Mouse (Mus musculus) layer of hippocampus, adult 2 months (tissue): ENCODE results near the gene Hadha. TPM values are rescaled to one million over a fixed set of nuclear protein-coding genes. Genes with fewer than 3 reads are reported as not detected.

Experiments used
- DNase-seq, 2 experiments: peaks; one replicate each; pipeline ENCODE4 v3.0.0; 2022; ENCODE audit warnings: low spot score in 2 of 2
- H3K27ac ChIP-seq: fragments of 200-600 bp; 2 replicates; pipeline ENCODE4 v1.8.1; 2022
- H3K4me3 ChIP-seq: fragments of 200-600 bp; 2 replicates; pipeline ENCODE4 v1.8.1; 2022; ENCODE audit warnings: mild to moderate bottlenecking
- CTCF ChIP-seq: fragments of 200-600 bp; conservative IDR thresholded peaks from 2 replicates; pipeline ENCODE4 v1.8.1; 2022; ENCODE audit warnings: antibody characterized with exemption, mild to moderate bottlenecking, moderate library complexity
- long read RNA-seq, 2 experiments: library from polyadenylated mRNA; stranded (forward); transcript quantifications; one replicate each; pipeline ENCODE4 v2.0.0; 2021; ENCODE audit warnings: borderline mapping rate in 2 of 2
- total RNA-seq, 2 experiments: library from RNA; stranded (reverse); gene quantifications; 2 replicates each; pipeline ENCODE4 v1.2.3; 2021

Hadha gene
- total RNA-seq, result 10 to 100 TPM; 77.8 to 80.9 TPM
- long read RNA-seq, experiment 1, full-length matches to known transcripts, result 38 of 44 reads
- long read RNA-seq, experiment 1, partial matches to known transcripts, result 4 of 44 reads
- long read RNA-seq, experiment 1, other reads (novel, unspliced or antisense), result 2 of 44 reads
- long read RNA-seq, experiment 2, full-length matches to known transcripts, result 46 of 57 reads
- long read RNA-seq, experiment 2, partial matches to known transcripts, result 8 of 57 reads
- long read RNA-seq, experiment 2, other reads (novel, unspliced or antisense), result 3 of 57 reads

GRCm38 (mm10) chr5:30154474-30155394 lies at the start of gene Hadha, which contains the start of gene Hadhb:
Gene Hadha (minus strand): TSS chr5:30155162.
Gene Hadhb (plus strand): TSS chr5:30155248.
- peak; percentile 47 for TF ChIP-seq CTCF
- DNase-seq, result peak; percentile 86 to 94
- Histone ChIP-seq H3K4me3 (peak within 1 kb of the TSS; percentile 98), H3K27ac (peak within 1 kb of the TSS; percentile 100)

- Histone ChIP-seq H3K4me3 (no peak overlapping the region), H3K27ac (no peak overlapping the region)
- TF ChIP-seq CTCF, result no peak
- DNase-seq, result no peak
Measured at GRCm38 (mm10) chr5:30204441-30204840, 49.5 kb upstream of the Hadha start.

DNA sequence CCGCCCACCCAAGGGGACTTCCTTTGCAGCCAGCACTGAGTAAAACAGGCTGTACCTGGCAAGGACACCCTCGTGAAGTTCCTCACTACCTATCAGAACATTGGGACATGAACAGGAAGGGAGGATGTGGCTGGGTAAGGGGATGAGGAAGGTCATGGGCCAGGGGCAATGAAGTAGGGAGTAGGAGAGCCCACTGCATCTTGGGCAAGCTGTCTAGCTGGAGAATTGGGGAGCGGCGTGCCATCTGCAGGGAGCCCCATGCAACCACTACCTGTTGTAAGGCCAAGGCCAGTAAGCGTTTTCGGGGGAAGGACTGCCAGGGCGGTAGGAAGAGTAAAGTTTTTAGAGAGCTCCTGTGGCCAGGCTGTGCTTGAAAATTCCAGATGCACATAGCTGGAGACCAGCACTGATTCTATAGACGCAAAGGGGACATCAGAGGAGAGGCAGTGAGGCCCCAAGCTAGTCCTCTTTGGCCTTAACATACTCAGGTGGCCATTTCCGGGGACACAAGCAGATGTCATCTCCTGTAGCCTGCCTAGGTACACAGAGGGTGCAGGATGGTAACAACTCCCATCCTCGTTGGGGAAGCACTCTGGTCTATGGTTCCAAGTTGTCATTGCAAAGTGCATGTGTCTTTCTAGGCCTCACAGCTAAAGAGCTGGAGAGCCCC lies 48.4 kb upstream of the Hadha start:
- H3K4me3 ChIP-seq, result no peak overlapping the region
- no peak for TF ChIP-seq CTCF
- no peak overlapping the region for H3K27ac ChIP-seq

GRCm38 (mm10) chr5:30202221-30202620 lies 47.3 kb upstream of the Hadha start:
- no peak for TF ChIP-seq CTCF
- H3K27ac ChIP-seq, result no peak overlapping the region
- DNase-seq, result no peak
- H3K4me3 ChIP-seq, result no peak overlapping the region

More for the DNA sequence above, 48.4 kb upstream of the Hadha start:
- no peak for DNase-seq

GRCm38 (mm10) chr5:30201521-30201920 lies 46.6 kb upstream of the Hadha start:
- H3K27ac ChIP-seq, result no peak overlapping the region
- TF ChIP-seq CTCF, result peak; percentile 77
- H3K4me3 ChIP-seq, result no peak overlapping the region
- peak; percentile 32 to 53 for DNase-seq

DNA sequence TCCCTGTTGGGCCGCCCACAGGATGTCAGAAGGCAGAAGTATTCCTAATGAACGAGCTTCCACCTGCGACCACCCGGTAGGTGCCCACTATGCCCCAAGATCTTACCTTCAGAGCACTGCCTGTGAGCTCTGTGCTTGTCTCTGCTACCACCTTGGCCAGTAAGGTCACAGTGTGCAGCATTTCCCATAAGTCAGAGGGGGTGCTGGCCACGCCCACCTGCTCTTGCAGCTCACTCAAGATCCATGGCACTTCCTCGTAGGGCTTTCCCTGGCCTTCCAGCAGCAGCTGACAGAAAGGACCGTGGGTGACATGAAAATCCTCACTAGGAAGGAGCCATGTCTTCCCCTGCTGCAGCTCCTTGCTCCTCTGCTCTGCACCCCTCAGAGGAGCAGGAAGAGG lies 43.3 kb upstream of the Hadha start:
- Histone ChIP-seq H3K27ac (no peak overlapping the region), H3K4me3 (no peak overlapping the region)
- DNase-seq, result no peak
- TF ChIP-seq CTCF, result no peak

DNA sequence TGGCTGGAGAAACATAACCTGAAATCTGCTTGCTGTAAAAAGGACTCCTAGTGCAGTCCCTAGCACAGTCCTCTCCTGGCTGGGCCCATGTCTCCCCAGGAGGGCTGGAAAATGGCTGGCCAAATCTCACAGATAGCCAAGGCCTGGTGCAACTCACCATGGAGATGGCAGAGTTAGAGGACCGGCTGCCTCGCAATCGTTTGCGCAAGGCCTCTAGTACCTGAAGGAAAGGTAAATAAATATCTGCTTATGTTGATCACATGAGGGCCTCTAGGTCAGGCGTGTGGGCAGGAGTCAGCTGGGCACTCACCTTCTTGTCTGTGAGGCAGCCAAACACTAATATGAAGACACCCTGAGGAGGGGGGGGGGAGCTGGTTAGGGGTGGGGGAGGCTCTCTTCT lies 40.4 kb upstream of the Hadha start:
- DNase-seq, result no peak
- no peak overlapping the region for H3K27ac ChIP-seq
- no peak for TF ChIP-seq CTCF
- no peak overlapping the region for H3K4me3 ChIP-seq

GRCm38 (mm10) chr5:30192452-30192851 lies 37.5 kb upstream of the Hadha start:
- H3K27ac ChIP-seq, result no peak overlapping the region
- DNase-seq, result no peak
- H3K4me3 ChIP-seq, result no peak overlapping the region
- peak; percentile 50 for TF ChIP-seq CTCF

GRCm38 (mm10) chr5:30187687-30188485 lies 32.9 kb upstream of the Hadha start:
- no peak for DNase-seq
- H3K27ac ChIP-seq, result no peak overlapping the region
- TF ChIP-seq CTCF, result no peak
- no peak overlapping the region for H3K4me3 ChIP-seq

DNA sequence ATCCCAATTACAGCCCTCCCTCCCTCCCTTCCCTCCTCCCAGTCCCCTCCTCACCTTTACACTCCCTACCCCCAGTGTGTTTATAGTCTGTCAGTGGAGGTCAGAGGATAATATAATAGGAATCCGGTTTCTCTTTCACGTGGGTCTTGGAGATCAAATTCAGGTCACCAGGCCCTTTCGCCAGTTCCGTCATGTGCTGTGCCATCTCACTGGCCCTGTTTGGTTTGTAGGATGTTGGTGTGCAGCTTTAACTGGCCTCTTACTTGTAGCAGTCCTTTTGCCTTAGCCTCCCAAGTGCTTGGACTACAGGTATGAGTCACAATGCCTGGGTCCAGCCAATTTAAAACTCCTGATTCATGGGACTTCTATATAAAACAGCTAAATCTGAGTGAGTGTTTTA lies 20.8 kb upstream of the Hadha start:
- no peak for DNase-seq
- Histone ChIP-seq H3K4me3 (no peak overlapping the region), H3K27ac (no peak overlapping the region)
- TF ChIP-seq CTCF, result no peak

- no peak for TF ChIP-seq CTCF
- Histone ChIP-seq H3K27ac (no peak overlapping the region), H3K4me3 (no peak overlapping the region)
- no peak for DNase-seq
Measured at GRCm38 (mm10) chr5:30172931-30173692, 18.1 kb upstream of the Hadha start.

GRCm38 (mm10) chr5:30172115-30172514 lies 17.2 kb upstream of the Hadha start:
- no peak overlapping the region for H3K4me3 ChIP-seq
- no peak overlapping the region for H3K27ac ChIP-seq
- DNase-seq, result no peak
- TF ChIP-seq CTCF, result no peak
